Mouse (Mus musculus) regulatory T cell (primary cell): Measurements from ENCODE around the gene Dpy19l2.
"Not testable (repeated sequence)": the region's sequence is repeated elsewhere in the genome, so short reads cannot be mapped to it uniquely, and the experiment has no call there.

Source experiments
- in situ Hi-C: fragments of 300-600 bp; cut with MboI, MseI; formaldehyde crosslinking; loops from one replicate; pipeline ENCODE4 v1.15.1; 2025; ENCODE audit warnings: high pct_unique_total_duplicates

Dpy19l2 gene

GRCm38 (mm10) chr9:24695700-24696404, at the start of gene Dpy19l2:
TSS of gene Dpy19l2 (minus strand) at chr9:24696293.
- in situ Hi-C loops: no loop called here

GRCm38 (mm10) chr9:24744958-24745357, 48.9 kb upstream of the Dpy19l2 start:
- in situ Hi-C loops: no loop called here

GRCm38 (mm10) chr9:24701246-24701645, 5.2 kb upstream of the Dpy19l2 start:
- in situ Hi-C loops: no loop called here

DNA sequence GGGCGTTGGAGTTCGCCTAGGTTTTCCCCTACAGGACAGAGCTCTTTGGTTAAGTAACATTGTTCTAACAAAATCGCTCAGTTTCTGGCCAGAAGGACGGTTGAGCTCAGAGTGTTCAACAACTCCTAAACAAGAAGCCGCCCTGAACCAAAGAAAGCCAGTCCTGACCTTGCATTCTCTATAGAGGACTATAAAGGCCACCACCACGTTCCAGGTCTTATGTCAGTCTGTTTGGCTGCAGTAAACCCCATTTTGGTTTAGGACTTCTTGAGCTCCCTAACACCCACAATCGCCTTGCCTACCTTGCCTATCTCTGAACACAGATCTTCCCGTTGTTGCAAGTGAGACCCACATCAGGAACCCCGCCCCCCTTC, 299 bp upstream of the Dpy19l2 start:
- in situ Hi-C loops: no loop called here

DNA sequence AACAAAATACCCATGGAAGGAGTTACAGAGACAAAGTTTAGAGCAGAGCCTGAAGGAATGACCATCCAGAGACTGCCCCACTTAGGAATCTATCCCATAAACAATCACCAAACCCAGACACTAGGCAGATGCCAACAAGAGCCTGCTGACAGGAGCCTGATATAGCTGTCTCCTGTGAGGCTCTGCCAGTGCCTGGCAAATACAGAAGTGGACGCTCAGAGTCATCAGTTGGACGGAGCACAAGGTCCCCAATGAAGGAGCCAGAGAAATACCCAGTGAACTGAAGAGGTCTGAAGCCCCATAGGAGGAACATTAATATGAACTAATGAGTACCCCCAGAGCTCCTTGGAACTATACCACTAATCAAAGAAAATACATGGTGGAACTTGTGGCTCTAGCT, 58.8 kb downstream of the Dpy19l2 start:
- in situ Hi-C loops: not testable (repeated sequence)

- in situ Hi-C loops: no loop called here
Measured at GRCm38 (mm10) chr9:24624896-24625295, 71.2 kb downstream of the Dpy19l2 start, which contains the start of gene Cypt4. TSS of gene Cypt4 (plus strand) at chr9:24625196.

GRCm38 (mm10) chr9:24538159-24538558, 157.9 kb downstream of the Dpy19l2 start:
- in situ Hi-C loops: loop anchor here (25.0 kb wide), 1 partner anchor 499 kb away; no protein-coding TSS in a partner anchor

- in situ Hi-C loops: loop anchor here (10.0 kb wide), 1 partner anchor 392 kb away; no protein-coding TSS in a partner anchor
Measured at GRCm38 (mm10) chr9:24516575-24517139, 179.4 kb downstream of the Dpy19l2 start.

- in situ Hi-C loops: loop anchor here (10.0 kb wide), 1 partner anchor 389 kb away; no protein-coding TSS in a partner anchor
Measured at GRCm38 (mm10) chr9:24514078-24514469, 182.0 kb downstream of the Dpy19l2 start.

DNA sequence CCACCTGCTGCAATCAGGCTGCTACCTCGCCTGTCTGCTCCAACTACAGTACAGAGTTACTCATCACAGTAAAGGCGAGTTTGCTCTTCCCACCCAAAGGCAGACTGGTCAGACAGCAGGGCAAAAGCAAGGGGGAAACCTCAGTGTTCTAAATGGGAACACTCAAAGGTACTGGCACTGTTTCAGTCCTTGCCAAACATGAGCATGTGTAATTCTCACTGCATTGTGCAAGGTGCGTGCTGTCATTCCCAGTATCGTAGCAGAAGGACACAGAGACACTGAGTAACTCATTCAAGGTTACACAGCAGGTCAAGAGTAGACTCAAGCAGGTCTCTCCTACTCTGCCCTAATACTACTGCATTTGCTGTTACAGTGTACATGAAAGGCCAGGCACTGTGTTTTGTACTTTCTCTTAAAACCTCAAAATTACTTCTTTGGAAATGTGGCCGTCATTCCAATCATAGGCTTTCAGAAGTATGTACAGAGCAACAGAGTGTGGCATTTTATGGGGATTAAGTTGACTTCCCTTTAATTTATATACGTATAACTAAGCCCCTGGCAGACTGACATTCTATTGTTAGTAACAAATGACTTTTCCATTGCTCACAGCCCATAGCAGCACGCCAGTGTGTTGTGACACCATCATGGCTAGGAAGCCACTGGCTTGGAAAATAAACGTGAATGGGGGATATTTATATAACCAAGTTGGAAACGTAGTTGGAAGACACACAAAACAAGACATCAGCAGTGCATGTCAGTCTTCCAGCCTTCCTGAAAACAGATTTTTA, 182.6 kb downstream of the Dpy19l2 start:
- in situ Hi-C loops: loop anchor here (10.0 kb wide), 1 partner anchor 389 kb away; no protein-coding TSS in a partner anchor

GRCm38 (mm10) chr9:24512121-24512539, 184.0 kb downstream of the Dpy19l2 start:
- in situ Hi-C loops: loop anchor here (10.0 kb wide), 1 partner anchor 387 kb away; no protein-coding TSS in a partner anchor

GRCm38 (mm10) chr9:24511371-24512120, 184.5 kb downstream of the Dpy19l2 start:
- in situ Hi-C loops: loop anchor here (10.0 kb wide), 1 partner anchor 387 kb away; no protein-coding TSS in a partner anchor

DNA sequence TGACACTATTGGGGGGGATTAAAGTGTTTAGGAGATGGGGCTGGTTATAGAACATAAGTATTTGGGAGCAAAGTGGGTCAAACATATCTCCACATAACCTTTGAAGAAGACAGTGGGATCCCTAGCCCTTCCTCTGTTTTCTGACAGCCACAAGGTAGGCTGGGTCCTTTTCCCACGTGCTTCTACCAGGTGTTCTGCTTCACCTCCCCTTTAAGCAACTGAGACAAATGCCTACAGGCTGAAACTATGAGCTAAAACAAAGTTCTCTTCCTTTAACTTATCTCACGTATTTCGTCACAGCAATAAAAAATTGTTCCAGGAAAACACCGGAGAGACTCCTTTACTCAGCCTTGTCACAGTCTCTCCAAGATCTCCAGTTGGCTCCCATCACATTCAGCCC, 187.2 kb downstream of the Dpy19l2 start:
- in situ Hi-C loops: no loop called here
